Mouse (Mus musculus) thymus, postnatal 4 days (tissue): ENCODE measurements around the gene Sdk1.

Source experiments
- DNase-seq: peaks from one replicate; pipeline ENCODE4 v3.0.0; 2021

The Sdk1 gene

DNA sequence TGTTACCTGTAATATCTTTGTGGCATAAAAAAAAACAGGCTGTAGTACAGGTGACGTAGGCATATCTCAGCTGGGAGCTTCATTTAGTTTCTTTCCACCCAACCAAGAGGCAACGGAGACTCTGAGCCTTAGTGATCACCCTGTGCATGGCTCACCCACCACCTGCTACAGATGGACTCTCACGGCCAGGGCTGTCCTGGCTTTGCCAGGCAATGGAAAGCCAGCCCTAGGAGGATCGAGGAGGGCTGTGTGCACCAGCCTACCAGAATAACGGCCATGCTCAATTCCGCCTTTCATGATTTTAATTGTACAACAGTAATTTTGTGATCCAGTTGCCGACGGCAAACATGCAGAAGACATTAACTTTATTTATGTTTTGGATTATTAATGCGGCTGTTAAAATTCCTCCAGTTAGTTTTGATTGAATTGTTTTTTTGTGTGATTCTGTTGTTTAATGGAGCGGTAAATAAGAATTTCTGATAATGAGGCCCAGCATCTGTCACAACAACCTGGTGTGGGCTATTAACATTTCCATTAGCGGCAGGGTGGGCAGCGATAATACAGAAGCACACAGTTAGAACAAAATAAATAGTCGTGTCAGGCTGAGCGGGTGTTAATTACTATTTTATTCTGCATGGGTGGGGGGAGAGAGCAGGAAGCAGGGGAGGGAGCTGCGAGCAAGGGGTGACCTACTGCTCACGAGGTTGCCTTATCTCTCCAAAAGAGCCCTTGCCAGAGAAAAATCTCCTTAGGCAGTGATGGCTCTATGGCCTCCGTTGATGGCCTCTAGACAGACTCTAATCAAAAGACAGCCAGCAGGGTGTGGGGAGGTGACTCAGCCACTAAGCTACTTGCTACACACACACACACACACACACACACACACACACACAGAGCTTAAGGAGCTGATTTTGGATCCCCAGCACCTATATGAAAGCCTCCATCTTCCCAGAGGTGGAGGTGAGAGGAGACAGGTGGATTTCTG is 915.9 kb downstream of the Sdk1 start:
- no peak for DNase-seq

DNA sequence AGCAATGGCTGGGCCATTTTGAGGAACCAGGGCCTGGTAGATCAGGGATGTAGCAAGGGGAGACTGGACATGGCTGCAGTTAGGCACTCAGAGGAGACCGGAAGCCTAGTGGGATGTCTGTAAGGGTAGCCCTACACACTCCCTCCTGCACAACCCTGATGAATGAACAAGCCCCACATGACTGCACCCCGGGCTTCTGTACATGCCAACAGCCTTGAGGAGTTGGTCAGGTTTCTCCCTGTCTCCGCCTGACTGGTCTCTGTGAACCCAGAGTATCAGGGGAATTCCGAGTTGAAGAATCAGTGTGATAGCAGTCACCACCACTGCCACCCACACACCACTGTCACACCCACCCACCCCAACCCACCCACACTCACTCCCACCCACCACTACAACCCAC is 922.2 kb downstream of the Sdk1 start:
- no peak for DNase-seq

DNA sequence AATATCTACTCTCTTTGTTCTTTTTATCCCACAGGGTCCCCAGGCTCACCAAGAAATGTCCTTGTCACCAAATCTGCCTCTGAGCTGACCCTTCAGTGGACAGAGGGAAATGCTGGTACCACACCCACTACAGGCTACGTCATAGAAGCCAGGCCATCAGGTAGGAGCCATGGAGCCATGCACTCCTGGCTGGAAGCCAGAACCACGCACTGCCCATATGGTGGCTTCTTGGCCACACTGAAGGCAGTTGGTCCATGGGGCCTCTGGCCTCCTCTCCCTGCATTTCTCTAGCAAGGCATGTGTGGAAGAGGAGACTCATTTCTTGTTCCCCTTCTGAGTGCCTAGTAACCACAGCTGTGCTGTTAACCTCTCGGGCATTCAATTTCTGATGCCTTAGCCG is 932.3 kb downstream of the Sdk1 start:
- no peak for DNase-seq

DNA sequence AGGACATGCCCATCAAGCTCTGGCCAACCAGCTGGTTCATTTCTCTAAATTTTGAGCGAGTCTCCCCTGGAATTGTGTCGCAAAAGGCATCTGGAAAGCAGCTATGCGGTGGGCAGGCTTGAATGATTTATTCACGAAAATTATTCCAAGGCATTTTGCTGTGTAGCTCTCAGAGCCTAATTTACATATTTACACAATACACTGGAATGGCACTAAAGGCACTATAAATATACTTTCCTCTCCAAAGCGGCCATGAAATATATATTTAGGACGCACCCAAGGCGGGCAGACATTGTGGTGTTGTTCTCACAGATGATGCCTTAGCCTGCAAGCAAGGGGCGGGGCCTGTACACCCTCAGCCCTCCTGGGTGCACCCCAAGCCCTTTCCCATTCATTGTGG is 936.9 kb downstream of the Sdk1 start:
- DNase-seq = no peak

DNA sequence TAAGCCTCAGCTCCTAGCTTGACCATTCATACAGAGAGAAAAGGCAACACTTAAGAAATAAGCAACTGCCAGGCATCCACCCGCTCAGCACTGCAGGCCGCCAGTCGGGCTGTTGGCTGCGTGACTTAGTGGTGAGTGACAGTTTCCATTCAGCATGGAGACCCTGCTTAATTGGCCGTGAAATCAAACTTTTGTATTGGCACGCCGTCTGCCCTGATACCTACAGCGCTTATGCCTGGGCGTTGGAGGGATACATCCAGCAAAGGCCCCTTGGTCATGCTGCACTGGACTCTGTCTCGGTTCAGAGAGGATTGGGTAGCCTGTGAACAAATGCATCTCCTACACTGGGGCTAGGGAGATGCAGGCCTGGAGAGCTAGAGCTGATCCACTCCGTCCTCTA is 938.0 kb downstream of the Sdk1 start:
- DNase-seq = no peak

DNA sequence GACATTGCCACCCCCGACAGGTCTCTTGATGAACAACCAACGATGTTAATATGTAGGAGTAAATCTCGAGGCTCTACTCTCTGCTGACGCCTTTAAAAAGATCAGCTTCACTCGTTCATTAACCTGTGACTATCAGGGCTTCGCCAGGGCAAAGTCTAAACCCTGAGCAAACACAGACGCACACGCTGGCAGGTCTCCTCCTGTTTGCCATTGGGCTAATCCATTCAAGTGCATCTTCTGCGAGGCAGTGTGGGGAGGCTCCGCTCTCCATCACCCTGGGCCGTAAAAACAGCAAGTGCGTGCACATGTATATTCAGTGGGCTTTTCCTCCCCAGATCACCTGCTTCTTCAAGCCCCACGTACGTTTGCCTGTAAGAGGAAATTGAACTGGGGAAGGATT is 940.6 kb downstream of the Sdk1 start:
- no peak for DNase-seq

DNA sequence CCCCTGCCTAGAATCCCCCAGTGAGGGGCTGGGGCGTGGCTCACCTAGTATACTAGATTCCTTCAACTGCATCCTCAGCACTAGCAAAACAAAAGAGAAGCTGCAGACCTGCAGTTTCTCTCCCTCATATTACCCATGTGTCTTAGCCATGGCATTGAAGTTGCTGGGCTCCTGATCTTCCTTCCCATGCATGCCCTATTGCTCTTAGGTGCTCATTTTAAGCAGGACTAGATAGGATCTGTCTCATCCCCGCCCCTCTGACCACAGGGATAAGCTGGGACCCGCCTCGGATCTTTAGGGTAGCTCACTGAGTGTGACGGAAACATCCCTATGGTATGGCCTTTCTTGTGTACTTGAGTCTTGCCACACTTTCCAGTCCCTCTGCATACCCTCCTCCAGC is 947.5 kb downstream of the Sdk1 start:
- DNase-seq = no peak

DNA sequence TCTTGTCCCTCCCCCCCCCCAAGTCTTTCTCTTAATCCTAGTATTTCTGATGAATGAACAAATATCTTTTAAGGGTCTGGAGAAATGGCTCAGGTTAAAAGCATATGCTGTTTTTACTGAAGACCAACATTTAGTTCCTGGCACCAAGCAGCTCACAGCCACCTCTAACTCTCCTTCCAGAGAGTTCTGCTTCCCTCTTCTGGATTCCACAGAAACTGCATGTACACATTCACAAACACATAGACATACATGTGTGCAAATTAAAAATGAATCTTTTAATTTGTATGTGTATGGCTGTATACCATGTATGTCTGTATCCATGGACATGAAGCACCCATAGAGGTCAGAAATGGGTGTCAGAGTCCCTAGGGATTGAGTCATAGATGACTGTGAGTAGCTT is 968.6 kb downstream of the Sdk1 start:
- peak; percentile 38 for DNase-seq

DNA sequence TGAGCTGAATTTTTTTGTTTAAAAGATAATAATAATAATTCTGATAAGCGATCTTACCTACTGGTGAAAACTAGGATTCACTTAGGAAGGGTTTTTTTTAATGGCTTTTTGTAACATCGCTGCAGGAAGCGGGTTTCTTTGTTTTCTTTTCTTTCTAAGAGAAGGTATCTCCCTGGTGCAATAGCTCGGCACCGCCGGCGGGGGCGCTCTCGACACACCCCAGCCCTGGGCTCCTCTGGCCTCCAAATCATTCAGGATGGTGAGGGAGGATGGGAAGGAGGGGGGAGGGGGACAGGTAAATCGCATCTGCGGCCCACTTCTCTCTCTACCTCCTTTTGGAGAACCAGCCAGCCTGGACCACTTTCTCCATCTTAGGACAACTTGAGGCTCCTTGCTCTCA is 971.0 kb downstream of the Sdk1 start:
- peak; percentile 64 for DNase-seq

DNA sequence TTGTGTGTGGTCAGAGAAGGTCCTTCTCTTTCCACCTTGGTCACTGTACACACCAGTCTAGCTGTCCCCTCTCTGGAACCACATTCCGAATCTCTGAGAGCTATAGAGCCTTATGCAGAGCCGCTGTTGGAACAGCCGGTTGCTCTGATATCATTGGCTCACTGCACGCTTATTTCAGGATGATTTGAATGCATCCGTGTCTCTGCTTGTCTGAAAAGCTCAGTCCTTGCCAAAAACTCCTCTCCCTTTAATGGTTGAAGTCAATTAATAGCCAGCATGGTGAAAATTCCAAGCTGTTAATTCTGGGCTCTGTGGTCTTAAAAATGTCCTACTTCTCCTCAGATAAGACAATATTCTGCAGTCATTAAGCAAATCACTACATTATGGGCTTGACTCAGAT is 974.7 kb downstream of the Sdk1 start:
- DNase-seq = no peak

DNA sequence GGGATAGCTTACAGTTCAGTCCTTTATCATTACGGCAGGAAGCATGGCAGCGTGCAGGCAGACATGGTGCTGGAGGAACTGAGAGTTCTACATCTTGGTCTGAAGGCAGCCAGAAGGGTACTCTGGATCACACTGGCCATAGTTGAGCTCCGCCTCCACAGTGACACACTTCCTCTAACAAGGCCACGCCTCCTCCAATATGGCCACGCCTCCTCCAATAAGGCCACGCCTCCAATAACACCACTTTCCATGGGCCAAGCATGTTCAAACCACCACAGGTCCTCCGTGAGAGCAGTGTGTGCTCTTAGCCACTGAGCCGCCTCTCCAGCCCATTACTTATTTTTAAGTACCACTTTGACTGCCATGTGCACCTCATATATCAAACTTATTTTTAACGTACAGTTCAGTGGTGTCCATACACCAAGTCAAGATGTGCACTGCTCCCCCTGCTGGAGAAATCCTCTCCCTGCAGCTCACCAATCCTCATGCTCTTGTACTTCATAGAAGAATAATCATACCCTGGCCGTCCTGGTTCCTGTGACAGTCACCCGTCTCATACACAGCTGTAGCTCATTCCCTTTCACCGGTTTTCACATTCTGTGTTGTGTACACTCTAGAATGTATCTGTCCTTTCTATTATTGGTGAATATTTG is 979.7 kb downstream of the Sdk1 start:
- DNase-seq = peak; percentile 53

DNA sequence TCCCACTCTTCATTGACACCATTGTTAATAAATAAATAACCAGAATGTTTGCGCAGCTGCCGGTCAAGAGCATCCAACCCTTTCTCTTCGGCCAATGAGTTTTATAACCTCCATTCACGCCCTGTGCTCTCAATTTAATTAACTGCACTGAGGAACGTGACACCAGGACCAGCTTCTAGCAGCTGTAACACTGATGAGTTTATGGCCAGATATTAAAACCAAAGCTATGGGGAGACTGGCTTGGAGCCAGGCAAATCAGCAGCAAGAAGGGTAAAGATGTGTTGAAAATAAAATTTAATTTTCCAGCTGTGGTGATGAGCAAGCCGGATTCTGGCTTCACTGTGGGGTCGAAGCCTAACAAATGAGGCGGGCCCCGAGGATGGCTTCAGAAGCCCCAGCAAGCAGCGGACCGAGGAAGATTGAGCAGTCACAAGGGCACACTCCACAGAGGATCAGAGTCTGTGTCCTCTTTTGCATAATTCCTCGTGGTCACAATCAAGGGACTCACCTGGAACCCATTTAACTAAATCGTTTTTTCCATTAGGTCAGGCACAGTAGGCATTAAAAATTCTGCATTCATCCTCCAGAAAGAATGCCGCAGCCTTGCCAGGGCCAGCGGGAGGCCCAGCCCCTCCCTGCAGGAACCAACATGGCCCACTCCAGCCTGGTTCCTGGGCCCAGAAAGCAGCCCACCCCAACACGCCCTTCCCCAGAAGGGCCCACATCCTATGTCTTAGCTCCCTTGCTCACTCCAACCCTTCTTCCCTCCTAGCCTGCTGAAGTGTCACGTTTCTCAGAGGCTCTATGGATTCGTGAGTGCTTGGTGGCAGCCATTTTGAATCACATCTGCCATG is 987.9 kb downstream of the Sdk1 start:
- no peak for DNase-seq

DNA sequence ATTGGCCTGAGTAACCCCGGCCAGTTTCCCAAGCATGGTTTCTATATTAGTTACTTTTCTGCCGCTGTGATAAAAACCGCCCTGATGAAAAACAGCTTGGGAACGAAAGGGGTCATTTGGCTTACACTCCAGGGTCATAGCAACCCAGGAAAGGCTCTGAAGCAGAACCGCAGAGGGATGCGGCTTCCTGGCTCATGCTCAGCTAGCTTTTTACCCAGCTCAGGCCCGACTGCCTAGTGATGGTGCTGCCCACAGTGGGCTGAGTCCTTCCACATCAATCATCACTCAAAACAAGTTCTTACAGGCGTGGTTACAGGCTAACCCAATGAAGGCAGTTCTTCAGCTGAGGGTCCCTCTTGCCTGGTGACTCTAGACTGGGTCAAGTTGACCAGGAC is 988.5 kb downstream of the Sdk1 start:
- DNase-seq = no peak

DNA sequence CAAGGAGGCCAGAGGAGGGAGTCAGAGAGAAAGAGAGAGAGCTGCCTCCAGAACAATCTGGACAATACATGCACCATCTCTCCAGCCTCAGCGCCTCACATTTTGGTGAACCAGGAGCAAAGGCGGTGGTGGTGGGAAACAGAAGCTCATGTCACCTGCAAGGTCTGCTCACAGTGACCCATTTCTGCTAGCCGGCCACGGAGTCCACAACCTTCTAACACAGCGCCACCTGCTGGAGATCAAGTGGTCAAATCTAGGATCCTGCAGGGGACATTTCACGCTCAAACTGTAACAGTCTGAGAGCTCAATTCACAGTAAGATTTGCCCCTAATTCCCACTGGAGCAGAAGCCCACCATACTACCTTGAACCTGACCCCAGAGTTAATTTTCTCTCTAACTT is 999.0 kb downstream of the Sdk1 start:
- peak; percentile 15 for DNase-seq

DNA sequence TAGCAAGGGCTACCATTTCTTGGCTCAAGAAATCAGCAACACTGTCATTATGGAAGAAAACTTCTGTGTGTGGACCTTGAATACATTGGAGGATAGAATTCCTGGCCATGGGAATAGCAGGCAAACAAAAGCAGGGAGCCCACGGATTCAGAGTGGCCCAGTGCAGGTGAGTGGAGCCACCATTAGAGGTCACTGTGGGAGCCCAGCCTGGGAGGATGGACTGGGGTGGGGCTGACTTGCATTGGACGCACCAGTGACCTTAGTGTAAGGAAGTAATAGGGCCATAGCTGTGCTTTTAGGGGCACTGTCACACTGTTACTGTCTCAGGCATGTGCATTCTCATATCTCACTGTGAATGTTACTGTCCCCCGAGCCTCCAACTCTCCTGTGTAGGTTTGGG is 1001.3 kb downstream of the Sdk1 start:
- DNase-seq = no peak

DNA sequence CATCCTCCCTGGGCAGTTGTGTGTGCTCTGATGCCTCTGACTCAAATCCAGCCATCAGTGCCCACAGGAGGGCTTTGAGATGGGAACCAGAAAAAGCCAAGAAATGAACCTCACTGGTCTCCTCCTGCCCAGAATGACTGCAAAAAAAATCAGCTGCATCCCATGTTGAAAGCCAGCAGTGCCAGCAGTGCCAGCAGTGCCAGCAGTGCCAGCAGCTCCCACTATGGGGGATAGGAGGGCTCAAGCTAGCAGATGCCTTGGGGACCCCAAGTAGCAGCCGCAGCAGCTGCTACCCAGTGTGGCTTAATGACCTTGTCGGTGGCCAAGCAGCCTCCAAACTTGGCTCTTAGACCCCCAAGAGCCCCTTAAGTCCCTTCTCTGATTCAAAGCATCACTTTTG is 1001.8 kb downstream of the Sdk1 start:
- DNase-seq = no peak

DNA sequence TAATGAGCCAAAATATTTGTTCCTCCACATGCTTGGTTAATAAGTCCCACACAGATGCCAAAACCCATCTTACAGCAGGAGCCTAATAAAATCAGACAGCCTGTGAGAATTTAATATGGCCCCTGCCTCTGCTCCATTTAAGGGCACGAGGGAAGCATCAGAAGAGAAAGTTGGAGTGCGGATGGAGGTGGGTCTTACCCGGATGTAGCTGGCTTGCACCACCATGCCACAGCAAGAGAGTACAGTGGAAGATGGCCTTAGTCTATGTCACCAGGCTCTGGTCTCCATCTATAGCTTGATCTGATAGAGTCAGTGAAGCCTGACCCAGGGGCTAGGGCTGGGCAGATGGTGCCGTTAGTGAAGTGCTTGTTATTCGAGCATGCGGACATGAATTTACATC is 1014.9 kb downstream of the Sdk1 start:
- no peak for DNase-seq

DNA sequence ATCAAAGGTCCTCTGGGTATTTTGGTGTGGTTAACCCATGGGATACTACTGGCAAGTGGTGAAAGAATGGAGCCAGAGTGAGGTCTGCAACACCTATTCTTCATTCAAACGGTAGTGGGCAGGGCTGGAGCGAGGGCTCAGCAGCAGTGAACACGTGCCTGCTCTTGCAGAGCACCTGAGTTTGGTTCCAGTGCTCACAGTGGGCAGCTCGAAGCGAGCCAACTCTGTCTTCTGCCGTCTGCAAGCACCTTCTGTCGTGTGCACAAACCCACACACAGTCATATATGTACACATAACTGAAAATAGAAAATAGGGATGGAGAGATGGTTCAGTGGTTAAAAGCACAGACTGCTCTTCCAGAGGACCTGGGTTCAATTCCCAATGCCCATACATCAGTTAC is 1017.4 kb downstream of the Sdk1 start:
- DNase-seq = no peak

DNA sequence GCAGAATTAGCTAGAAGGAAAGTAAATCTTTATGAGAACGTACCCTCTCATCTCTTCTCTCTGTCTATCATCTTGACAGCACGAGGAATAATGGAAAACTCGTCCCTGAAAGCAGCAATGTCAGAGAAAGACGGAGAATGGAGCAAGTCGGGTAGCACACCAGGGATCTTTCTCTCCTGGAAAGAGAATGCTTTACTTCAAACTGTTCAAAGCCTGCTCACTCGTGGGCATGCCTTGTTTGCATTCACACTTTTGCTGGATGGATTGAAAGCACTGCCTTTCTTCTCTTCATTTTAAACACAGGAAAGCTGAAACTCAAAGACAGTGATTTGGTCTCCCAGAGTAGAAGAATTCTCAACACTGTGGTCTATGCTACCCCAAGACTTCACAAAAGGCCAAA is 1020.8 kb downstream of the Sdk1 start:
- DNase-seq = no peak
